Mouse (Mus musculus): ENCODE results near the gene Hmmr.

Gene Hmmr

DNA sequence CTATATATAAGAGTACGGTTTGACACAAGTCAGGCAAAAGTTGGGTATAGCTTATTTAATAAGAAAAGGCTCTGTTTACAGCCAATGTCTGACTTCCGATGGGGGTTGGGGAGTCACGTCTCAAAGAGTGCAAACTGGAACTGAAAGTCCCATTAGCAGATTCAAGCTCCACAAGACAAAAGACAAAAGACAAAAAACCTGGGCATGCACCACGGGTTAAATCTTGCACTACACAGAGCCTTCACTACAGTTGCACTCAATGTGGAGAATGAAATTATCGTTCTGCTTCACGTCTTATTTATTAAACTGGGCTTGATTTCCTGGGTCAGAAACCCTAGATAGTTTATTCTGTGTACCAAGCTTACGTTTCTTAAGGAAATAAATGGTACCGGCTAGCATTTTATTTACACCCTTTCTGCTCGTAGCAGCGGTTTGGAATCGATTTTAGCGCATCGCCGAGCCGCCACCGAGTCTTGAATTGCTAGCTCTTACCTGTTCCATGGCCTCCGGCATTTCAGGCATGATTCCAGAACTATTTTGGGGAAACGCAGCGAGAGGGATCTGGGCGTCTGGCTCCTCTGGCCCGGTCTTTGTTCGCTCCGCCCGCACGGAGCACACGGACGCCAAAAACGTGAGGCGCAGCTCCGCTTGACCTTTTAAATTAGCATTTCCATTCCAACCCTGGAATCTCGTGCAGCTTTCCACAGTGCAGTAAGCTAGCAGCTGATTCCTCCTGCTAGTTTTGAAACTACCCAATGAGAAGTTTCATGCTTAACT, 38.7 kb downstream of the Hmmr start:
- DNase-seq (ENCODE audit: low read depth, low spot score): peak; percentile 79

DNA sequence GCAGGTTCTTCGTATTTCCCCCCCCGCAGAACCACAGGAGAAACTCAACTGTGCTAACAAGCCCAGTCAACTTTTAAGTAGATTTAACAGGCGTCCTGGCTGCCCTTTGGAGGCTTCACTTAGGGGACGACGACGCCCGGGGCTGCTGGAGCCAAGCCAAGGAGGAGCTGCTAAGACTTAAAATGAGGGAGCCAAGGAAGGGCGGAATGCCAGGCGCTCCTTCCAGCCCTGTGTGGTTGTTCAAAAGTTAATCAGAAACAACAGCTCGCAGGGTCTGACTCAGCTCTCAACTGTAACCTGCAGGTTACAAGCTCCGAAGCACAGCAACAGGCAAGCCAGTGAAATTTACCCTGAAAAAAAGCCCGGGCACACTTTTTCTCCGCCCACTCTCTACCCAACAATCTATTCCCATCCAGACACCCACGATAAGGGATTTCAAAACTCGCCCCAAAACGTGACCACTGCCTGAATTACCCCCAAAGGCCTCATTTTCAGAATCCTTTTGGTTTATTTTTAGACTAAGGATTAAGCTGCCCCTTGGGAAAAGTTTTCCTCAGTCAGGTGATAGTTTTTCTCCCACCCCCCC, 39.8 kb downstream of the Hmmr start:
- peak; percentile 41 for DNase-seq (ENCODE audit: low read depth, low spot score)

DNA sequence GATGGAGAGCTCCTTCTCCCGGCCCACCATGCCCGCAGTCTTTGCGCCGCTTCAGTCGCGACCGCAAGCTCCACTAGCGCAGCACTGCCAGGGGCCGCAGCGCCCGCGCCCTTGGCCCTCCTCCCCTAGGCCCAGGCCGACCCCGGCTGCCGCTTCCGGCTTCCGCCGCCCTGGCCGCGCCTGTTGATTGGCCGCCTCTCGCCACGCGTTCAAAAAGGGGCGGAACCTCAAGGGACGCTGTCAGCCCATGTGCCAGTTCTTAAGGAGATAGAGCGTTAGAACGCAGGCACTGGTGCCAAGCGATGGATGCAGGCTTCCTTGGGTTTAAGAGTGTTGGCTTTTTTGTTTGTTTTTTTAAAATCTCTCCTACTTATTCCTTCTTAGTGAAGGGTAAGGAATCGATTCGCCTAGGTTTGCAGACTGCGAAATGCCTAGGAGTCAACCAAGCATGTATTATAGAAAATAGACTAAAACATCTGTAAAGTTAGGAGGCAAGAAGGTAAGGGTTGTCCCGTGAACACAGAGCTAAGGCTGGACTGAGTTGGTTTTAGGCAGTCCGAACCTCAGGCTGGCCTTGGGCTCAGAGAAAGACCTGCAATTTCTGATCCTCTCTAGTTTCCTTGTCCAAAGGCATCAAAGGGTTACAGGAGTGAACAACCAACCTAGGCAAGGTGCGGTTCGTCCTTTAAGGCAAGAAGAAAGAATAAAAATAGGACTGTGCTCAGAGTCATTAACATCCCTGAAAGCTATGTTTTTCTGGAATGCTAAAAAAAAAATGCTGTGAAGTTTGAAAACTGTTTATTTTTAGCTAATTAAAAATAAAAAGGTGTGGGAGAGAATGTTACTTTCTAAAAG, 40.5 kb downstream of the Hmmr start:
- DNase-seq (ENCODE audit: low read depth, low spot score): peak; percentile 94

DNA sequence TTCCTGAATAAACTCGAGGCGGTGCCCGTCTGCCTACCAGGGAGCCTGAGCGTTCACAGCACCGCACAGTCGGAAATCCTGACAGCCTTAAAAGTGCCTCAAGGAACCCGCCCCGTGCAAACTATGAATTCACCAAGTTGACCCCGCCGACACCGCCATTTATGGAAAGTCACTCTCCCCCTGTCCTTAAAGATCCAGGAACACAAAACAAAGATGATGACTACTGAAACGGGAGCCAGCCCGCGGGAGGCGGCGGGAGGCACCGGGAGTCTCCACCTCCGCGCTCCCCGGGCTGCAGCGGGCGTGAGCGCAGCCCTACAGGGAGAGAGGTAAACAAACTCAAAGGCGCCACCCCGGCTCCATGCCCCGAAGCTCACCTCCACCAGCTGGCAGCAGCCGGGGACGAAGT, 41.1 kb downstream of the Hmmr start:
- DNase-seq (ENCODE audit: low read depth, low spot score): no peak

DNA sequence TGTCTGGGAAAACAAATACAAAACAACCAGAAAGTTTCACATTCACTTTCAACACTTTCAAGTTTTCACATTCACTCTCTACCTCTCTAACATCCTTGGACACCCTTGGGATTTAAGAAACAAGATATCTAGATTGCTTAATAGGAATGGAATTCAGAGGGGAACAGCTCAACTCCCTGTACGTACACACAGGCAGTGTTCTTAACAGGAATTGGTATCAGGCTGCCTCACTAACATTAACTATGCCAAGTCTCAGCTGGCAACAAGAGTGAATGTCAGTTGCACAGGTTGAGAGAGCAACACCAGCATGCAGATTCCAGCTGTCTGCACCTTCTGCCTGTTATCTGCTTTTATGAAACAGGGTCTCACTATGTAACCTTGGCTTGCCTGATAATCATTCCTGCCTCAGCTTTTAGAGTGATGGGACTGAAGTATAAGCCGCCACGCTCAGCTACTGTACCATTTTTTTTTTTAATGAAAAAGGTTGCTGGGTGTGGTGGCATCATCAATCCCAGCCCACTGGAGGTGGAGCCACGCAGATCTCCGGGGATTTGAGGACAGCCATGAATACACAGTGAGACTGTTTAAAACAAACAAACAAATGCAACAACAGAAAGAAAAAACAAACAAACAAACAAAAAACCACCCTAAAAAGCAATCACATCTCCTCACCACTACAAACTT, 42.6 kb downstream of the Hmmr start:
- peak; percentile 13 for DNase-seq (ENCODE audit: low read depth, low spot score)

DNA sequence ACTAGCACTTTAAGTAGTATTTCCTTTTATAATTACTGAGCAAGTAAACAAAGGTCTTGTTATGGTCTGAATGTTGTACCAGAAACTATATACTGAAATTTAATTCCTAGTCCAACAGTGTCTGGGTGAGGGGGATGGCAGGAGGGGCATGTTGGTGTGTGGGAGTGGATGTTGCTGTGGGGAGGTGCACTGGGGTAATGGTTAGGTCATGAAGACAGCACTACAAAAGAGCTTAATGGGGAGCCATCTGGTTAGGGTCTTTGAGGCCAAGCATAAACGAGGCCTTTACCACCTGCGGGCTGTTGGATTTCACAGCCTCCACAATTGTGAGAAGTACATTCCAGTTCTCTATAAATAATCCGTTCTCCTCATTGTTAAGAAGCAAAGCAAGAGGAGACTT, 49.9 kb downstream of the Hmmr start:
- DNase-seq (ENCODE audit: low read depth, low spot score): no peak

DNA sequence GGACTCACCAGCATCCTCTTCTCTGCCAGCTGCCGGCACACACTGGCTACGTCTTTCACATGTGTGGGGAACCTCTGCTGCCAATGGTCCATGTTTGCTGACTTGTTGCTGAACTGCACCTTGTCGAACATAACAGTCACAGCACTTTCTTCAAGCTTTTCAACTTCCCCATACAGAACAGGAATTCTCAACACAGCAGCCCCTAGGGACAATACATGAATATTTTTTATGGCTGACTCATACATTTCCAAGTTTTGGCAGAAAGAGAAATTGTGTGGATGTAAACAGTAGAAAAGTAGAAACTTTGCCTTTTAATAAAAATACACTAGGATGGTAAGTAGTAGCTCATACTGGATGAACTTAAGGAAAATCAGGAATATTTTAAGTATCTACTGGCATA, 50.8 kb downstream of the Hmmr start:
- DNase-seq (ENCODE audit: low read depth, low spot score): no peak

DNA sequence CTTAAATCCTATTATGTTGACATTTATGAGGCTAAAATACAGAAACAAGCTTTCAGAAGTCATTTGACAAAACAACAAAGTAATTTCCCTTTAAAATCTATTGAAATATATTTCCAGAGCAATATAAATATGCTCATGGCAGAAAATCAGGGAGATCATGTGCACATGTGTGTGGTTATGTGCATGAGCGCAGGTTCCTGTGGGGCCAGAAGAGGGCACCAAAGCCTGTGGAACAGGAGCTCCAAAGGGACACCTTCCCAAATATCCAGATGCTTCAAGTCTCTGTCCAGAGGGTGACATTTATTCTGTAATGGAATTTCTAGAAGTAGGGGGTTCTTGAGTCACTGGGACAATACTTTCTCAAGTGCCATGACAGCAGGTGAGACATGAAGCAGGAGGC, 56.1 kb downstream of the Hmmr start:
- DNase-seq (ENCODE audit: low read depth, low spot score): peak; percentile 5

DNA sequence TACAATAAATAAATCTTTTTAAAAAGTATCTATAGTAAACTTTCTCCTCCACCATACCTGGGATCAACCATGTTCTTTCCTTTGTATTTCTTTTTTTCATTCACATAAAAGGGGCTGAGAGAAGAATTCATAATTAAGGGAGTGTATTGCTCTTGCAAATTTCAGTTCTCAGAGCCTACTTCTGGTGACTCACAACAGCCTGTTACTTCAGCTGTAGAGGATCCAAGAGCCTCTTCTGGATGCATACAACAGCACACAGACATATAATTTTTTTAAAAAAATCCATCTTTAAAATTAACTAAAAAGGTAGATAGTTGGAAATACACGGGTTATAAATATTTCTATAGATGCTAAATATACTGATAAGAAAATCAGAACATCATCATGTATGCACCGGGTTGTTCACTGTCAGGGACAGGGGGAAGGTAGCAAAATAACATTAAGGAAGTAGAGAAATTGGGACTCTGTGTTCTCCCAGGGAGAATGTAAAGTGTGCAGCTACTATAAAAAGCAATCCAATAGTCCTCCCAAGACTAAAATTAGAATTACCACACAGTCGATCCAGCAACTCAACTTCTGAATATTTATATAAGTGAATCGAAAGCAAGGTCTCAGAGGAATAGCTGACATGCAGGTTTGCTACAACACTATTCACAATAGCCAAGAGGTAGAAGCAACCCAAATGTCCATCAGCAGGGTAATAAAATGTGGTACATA, 58.0 kb downstream of the Hmmr start:
- DNase-seq (ENCODE audit: low read depth, low spot score): no peak
